Comparison of ENCODE assay signal across 11 mouse cellular contexts in genomic region chr7:133019481-133020020, GRCm38 (mm10).
DNase-seq lines count a peak whose midpoint lies in the region; ATAC-seq and TF ChIP-seq lines count a peak whose summit lies in the region.
"Had no signal": no experiment of that assay in that cellular context is flagged by ENCODE, and none has a peak within 500 bp of the region (broad histone marks: within the 10 kb centered on the region; RNA-seq: fewer than 3 reads in every experiment).

No protein-coding gene starts in this region.

- H3K9me3 ChIP-seq in forebrain, embryonic 10.5 days: no peaks in the 10 kb centered on the region
- H3K9me3 ChIP-seq in forebrain, embryonic 16.5 days (ENCODE audit: control insufficient read depth, low read length): no peaks in the 10 kb centered on the region
- no peaks in the 10 kb centered on the region for H3K9me3 ChIP-seq in hindbrain, postnatal 0 days (ENCODE audit: low read length)
- H3K9me3 ChIP-seq in hindbrain, embryonic 16.5 days (ENCODE audit: control insufficient read depth, low read length): no peaks in the 10 kb centered on the region
- H3K9me3 ChIP-seq: embryonic facial prominence, embryonic 10.5 days had no signal

- H3K36me3 ChIP-seq in forebrain, embryonic 10.5 days (replicated peaks): peaks cover 29% of the 10 kb centered on the region
- H3K36me3 ChIP-seq in forebrain, embryonic 16.5 days (ENCODE audit: control insufficient read depth, insufficient read depth): no peaks in the 10 kb centered on the region
- H3K36me3 ChIP-seq in hindbrain, postnatal 0 days (ENCODE audit: insufficient read depth, low read length): no peaks in the 10 kb centered on the region
- H3K36me3 ChIP-seq in hindbrain, embryonic 16.5 days (ENCODE audit: control insufficient read depth, insufficient read depth, low read length): no peaks in the 10 kb centered on the region

- no peak for TF ChIP-seq CTCF in hindbrain, postnatal 0 days (IDR thresholded peaks at IDR 0.05; ENCODE audit: low read depth)

- no peak overlapping the region for H3K4me3 ChIP-seq in forebrain, embryonic 10.5 days
- H3K4me3 ChIP-seq in forebrain, embryonic 16.5 days (replicated peaks; ENCODE audit: low read length): no peak overlapping the region
- no peak overlapping the region for H3K4me3 ChIP-seq in hindbrain, postnatal 0 days (ENCODE audit: low read length)
- H3K4me3 ChIP-seq in hindbrain, embryonic 16.5 days (ENCODE audit: low read length): no peak overlapping the region
- H3K4me3 ChIP-seq: embryonic facial prominence, embryonic 10.5 days had no signal

- no peak overlapping the region for H3K4me2 ChIP-seq in forebrain, embryonic 16.5 days (ENCODE audit: low read length)
- no peak overlapping the region for H3K4me2 ChIP-seq in hindbrain, postnatal 0 days (ENCODE audit: low read depth, low read length)
- no peak overlapping the region for H3K4me2 ChIP-seq in hindbrain, embryonic 16.5 days (ENCODE audit: low read length)

- no peak overlapping the region for H3K9ac ChIP-seq in forebrain, embryonic 16.5 days (replicated peaks; ENCODE audit: low read depth, low read length)
- no peak overlapping the region for H3K9ac ChIP-seq in hindbrain, postnatal 0 days (replicated peaks; ENCODE audit: low read length)
- no peak overlapping the region for H3K9ac ChIP-seq in hindbrain, embryonic 16.5 days (ENCODE audit: low read depth, low read length)
- H3K9ac ChIP-seq: liver, embryonic 14.5 days had no signal

- H3K27me3 ChIP-seq in forebrain, embryonic 10.5 days (ENCODE audit: poor library complexity, severe bottlenecking): no peaks in the 10 kb centered on the region
- H3K27me3 ChIP-seq in forebrain, embryonic 16.5 days (replicated peaks; ENCODE audit: control insufficient read depth, insufficient read depth, low read length): no peaks in the 10 kb centered on the region
- H3K27me3 ChIP-seq in hindbrain, postnatal 0 days (ENCODE audit: insufficient read depth, low read length): no peaks in the 10 kb centered on the region
- H3K27me3 ChIP-seq in hindbrain, embryonic 16.5 days (replicated peaks; ENCODE audit: control insufficient read depth, insufficient read depth, low read length): no peaks in the 10 kb centered on the region

- no peak for DNase-seq in forebrain, embryonic 10.5 days (ENCODE audit: extremely low spot score, low spot score)
- peak; percentile 26 for DNase-seq in hindbrain, postnatal 0 days (ENCODE audit: low spot score)
- DNase-seq in 416B (ENCODE audit: low read depth): peak; percentile 24
- peak; percentile 53 for DNase-seq in kidney, postnatal 14 days
- no peak for DNase-seq in spleen, adult 12 weeks (ENCODE audit: low spot score)
- no peak for DNase-seq in gastrocnemius, postnatal 10 days
- DNase-seq: adrenal gland, adult 2 months had no signal

- H3K4me1 ChIP-seq in forebrain, embryonic 10.5 days: peaks cover 72% of the 10 kb centered on the region
- peaks cover 32% of the 10 kb centered on the region for H3K4me1 ChIP-seq in forebrain, embryonic 16.5 days (replicated peaks; ENCODE audit: control insufficient read depth, insufficient read depth, low read length)
- H3K4me1 ChIP-seq in hindbrain, postnatal 0 days (ENCODE audit: insufficient read depth, low read length): peaks cover 10% of the 10 kb centered on the region
- H3K4me1 ChIP-seq in hindbrain, embryonic 16.5 days (ENCODE audit: control insufficient read depth, insufficient read depth, low read depth, low read length): peaks cover 18% of the 10 kb centered on the region

- no peak for ATAC-seq in forebrain, embryonic 16.5 days
- ATAC-seq in hindbrain, postnatal 0 days: no peak; the same call in 1 of the 2 replicates
- no peak for ATAC-seq in hindbrain, embryonic 16.5 days

- 0 out of 2 replicates have a peak overlapping the region, but pooled peaks have one; percentile 4 for H3K27ac ChIP-seq in forebrain, embryonic 10.5 days
- no peak overlapping the region for H3K27ac ChIP-seq in forebrain, embryonic 16.5 days (ENCODE audit: low read length)
- H3K27ac ChIP-seq in hindbrain, postnatal 0 days: peak overlapping the region; percentile 3; the same call in 1 of the 2 replicates
- H3K27ac ChIP-seq in hindbrain, embryonic 16.5 days (ENCODE audit: low read depth, low read length): no peak overlapping the region
- H3K27ac ChIP-seq: embryonic facial prominence, embryonic 10.5 days; liver, embryonic 14.5 days had no signal

- 40% methylated on average over 6 of the region's 6 CpGs for WGBS in forebrain, embryonic 10.5 days
- WGBS in forebrain, embryonic 16.5 days: 19% methylated on average over 6 of the region's 6 CpGs
- WGBS in hindbrain, postnatal 0 days: 31% methylated on average over 6 of the region's 6 CpGs
- 33% methylated on average over 6 of the region's 6 CpGs for WGBS in hindbrain, embryonic 16.5 days

Comparison
In these comparisons a context has a peak if more than half of its experiments do, and no peak if none do; other contexts are left out.
1. H3K27ac ChIP-seq: peak in forebrain, embryonic 10.5 days (single experiment) and hindbrain, postnatal 0 days (single experiment); none in forebrain, embryonic 16.5 days (single experiment) and hindbrain, embryonic 16.5 days (single experiment).
2. DNase-seq: peak in hindbrain, postnatal 0 days (single experiment), 416B (single experiment) and kidney, postnatal 14 days (single experiment); none in forebrain, embryonic 10.5 days (single experiment), spleen, adult 12 weeks (single experiment) and gastrocnemius, postnatal 10 days (single experiment).